Mouse (Mus musculus) neural tube, embryonic 10.5 days (tissue): Measurements from ENCODE around the gene Tjap1.

ENCODE experiments used
- DNase-seq: peaks from one replicate; pipeline ENCODE4 v3.0.0-alpha.2; 2017; ENCODE audit warnings: low spot score; ENCODE audit errors: extremely low spot score

Gene Tjap1

GRCm38 (mm10) chr17:46282483-46283123 is at the start of gene Tjap1:
Gene Tjap1, minus strand, starts transcription at chr17:46283026.
- DNase-seq = peak; percentile 96

GRCm38 (mm10) chr17:46328723-46329122 is 45.9 kb upstream of the Tjap1 start:
- no peak for DNase-seq

DNA sequence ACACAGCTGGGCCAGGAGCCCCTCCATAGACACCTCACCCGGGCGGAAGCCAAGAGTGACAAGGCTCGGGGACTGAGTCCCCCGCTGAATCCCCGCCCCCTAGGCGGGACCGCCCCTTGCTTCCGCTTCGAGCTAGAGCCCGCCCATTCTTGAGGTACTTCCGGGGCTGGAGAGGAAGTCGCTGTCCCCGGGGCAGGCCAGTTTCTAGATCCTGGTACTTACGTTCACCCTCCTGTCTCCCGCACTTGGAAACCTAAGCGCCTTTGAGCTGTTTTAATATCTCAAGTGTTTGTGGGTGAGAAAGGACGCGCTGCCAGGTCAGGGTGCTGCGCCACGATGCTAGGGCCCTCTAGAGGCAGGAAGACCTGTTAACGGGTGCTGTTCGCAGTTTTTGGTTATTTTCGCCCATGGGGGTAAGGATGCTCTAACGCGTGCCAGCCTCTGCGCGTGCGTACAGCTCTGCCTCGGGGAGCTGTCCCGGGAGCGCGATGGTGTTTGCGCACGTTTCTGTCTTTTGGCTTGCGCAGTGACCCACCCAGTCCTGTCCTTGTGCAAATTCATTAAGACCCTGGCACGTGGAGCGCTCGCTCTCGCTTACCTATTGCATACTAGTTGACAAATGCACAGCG is 45.2 kb upstream of the Tjap1 start, which contains the start of gene Abcc10:
Abcc10 (minus strand) TSS at position 447 of the 629 bp plus-strand sequence.
- peak; percentile 96 for DNase-seq

DNA sequence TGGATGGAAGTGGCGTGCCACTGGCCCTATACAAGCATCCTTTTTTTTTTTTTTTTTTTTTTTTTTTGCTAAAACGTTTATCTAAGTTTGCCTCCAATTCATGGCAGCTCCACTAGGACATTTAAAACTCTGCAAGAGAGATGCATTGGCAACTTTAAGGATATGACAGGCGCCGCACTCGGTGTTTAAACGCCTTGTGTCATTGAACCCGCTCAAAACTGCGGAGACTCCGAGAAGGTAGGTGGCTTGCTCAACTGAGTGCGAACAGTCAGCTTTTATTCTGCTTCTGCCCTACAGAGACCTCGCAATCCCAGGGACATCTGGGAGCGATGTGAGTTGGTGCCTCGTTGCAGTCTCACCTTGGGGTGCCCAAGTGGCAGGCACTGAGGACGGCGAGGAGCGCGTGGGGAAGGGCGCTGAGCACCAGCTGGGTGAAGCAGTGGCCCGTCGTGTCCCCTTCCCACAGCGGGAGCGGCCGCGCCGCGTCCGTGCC is 44.6 kb upstream of the Tjap1 start:
- no peak for DNase-seq

- no peak for DNase-seq
Measured at GRCm38 (mm10) chr17:46322046-46322823, 39.4 kb upstream of the Tjap1 start.

DNA sequence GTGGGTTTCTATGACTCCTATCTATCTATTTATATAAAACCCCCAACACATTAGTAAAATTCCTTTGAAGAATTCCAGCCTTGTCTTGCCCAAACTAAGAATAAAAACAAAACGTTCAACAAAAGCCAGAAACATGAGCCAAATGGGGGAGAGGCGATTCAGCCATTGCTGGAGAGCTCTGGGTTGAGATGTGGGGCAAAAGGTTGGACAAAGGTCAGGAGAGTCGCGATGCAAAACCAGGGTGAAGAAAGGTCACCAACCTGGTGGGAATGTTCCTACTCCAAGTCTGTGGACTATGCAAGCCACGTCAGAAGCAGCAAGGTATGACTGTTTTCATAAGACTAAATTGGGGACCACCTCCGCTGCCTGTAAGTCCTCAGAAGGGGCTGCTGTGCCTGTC is 37.7 kb upstream of the Tjap1 start:
- DNase-seq = no peak

DNA sequence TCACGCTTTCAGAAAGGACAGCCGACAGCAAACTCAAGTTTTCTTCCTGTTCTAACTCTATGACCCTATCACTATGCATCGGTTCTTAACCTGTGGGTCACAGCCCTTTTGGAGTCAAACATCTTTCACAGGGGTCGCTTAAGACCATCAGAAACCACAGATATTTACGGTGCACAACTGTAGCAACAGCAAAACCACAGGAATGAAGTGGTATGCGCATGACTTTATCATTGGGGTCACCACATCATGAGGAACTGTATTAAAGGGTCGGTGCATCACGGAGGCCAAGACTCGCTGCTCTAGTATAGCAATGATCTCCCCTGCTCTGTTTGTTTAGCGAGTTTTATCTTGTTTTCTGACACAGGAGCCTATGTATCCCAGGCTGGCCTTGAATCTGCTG is 33.0 kb upstream of the Tjap1 start:
- DNase-seq = no peak

DNA sequence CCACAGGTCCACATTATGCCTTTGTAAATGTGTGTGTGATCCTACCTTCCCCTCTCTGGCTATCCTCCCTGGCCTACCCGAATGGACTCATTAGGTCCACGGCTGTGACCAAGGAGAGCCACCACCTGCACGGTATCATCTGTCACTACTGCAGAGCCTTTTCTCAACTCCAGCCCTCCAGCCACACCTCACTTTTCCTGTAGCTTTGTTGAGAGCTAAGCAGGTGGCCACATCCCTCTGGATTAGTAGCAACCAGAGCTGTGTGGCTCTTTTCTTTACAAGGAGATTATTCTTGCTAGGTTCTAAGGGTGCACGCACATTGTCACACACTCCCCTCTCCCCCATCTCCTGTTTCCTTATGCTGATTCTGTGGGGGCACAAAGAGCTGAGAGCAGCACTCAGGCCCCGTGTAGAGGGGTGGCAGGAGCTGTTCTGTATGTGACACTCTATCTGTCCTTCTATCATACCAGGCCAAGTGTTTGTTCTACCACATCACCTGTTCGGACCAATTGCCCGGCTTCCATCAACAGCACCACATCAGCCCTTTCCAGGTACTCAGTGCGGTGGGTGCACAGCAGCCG is 30.4 kb upstream of the Tjap1 start:
- DNase-seq = no peak

- no peak for DNase-seq
Measured at GRCm38 (mm10) chr17:46310515-46310914, 27.7 kb upstream of the Tjap1 start.

- no peak for DNase-seq
Measured at GRCm38 (mm10) chr17:46309835-46310234, 27.0 kb upstream of the Tjap1 start.

GRCm38 (mm10) chr17:46306956-46307355 is 24.1 kb upstream of the Tjap1 start:
- DNase-seq = no peak

DNA sequence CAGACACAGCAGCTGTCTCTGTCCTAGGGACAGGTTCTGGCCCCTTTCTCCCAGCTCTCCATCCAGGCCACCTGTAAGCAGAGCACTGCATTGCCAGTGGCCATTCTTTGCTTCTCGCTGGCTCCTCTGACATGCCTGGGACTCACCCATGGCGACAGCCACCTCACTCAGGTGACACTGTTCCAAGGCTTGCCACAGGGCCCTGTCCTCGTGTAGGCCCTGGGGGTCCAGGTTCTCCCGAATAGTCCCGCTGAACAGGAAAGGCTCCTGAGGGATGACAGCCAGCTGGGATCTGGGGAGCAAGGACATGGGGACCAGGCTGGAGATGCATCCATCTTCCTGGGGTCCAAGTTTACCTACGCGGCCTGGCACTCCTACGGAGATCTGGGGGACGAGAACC is 21.4 kb upstream of the Tjap1 start:
- DNase-seq = no peak

DNA sequence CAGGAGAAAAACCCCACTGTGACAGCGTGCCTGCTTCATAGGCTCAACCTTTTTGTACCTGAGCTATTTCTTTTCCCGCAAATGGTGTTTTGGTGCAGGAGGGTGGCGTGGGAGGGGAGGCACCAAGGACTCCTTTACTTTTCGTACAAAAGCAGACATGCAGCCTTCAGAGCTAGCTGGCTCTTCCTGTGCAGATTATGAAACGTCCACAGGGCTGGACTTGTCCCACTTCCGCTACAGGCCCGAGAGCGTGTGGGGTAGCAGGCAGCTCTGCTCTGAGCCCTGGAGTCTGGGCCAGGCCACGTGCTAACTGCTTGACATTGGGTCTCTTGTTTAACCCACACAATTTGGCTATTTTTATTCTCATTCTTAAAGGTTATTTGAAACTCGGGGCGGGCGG is 19.1 kb upstream of the Tjap1 start:
- no peak for DNase-seq

DNA sequence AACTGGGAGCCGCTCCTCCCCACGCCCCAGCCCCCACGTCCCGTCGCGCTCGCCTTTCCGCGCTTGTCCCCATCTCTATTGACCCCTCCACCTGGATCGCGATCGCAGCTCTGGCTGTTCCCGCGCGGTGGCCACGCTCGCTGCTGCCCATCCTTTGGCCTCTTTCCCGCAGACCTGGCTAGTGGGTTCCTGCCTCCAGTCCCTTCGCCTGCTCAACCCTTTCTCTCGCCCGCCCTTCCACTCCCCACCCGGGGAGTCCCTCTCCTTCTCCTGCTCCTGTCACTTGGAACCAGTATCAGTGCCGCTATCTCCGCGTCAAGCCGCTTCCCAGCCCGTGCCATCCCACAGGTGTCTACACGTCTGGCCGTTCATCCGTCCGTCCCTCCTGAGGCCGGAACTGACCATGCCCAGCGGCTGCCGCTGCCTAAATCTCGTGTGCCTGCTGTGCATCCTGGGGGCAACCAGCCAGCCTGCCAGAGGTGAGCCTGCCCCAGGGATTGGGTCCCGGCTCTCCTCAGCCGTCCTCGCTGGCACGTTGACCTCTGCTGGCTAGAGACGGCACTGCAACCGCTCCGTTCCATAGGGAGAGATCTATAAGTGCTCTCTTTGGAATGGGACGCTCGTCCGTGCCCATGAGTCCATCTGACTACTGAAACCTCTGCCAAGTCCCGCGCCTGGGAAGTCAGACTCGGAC is 15.5 kb upstream of the Tjap1 start:
- peak; percentile 94 for DNase-seq

DNA sequence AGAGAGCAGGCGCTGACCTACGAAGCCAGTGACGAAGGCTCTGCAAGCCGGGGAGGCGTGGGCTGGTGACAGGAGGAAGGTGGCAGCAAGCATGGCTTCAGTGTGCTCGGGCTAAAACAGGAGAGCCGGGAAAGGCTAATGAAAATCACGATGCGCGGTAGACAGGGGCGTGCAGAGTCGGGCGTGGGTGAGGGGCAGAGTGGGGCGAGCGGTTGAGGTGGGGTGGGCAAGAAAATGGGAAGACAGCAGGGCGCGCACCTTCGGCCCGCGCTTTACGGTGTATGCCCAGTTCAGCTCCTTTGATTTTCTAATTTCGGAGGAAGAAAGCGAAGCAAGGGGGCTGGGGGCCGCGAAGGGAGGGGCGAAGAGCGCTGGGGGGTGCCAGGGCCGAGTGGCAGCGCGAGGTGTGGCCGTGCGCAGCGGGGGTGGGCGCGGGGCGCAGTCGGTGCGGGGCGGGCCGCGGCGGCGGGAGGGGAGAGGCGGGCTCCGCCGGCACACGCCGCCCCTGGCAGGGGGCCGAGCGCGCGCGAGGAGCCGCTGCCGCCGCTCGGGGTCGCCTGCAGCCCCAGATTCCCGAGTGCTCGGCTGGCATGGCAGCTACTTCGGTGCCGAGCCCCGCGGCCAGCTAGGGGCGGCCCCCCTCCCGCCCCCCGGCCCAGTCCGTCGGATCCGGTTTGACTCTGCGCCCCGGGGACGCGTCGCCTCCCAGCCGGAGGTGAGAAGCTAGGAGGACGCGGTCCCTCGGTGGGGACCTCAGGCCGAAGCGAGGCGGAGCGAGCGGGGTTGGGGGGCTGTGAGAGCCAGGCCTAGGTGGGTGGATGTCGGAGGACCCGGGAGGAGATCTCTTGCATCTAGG is 14.8 kb upstream of the Tjap1 start, which contains the start of gene Dlk2:
Dlk2 (plus strand) TSS at position 58 of the 856 bp plus-strand sequence.
- DNase-seq = peak; percentile 59

DNA sequence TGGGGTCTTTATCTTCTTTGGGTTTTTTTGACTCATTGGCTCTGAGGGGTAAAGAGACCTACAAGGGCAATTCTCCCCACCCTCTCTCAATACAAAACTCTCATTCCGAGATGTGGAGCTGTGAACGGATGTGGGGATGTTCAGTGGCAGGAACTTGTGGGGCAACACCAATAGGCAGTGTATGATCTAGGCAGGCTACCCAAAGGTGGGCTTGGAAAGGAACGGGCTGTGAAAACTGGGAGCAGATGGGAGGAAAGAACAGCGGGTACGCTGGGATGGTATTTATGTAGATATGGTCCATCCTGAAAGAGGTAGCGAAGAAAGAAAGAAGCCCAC is 14.2 kb upstream of the Tjap1 start:
- no peak for DNase-seq

GRCm38 (mm10) chr17:46296601-46297000 is 13.8 kb upstream of the Tjap1 start:
- DNase-seq = no peak

DNA sequence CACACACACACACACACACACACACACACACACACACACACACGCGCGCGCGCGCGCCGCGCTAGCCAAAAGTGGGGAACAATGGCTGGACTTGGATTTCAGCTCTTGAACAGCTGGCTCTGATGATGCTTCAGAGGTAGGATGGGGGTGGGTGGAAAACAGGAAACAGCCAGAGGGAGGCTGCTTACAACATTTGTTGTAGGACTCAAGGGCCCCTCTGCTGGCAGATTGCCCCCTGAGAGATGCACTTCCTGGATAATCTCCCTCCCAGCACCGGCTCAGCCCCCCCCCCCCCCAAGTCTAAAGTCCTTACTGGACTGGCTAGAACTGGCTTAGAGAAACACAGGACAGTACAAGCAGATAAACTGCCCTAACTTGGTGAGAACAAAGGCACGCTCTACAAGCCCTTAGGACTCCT is 4.9 kb upstream of the Tjap1 start:
- DNase-seq = peak; percentile 37

GRCm38 (mm10) chr17:46285407-46285806 is 2.6 kb upstream of the Tjap1 start:
- no peak for DNase-seq

GRCm38 (mm10) chr17:46284653-46285052 is 1.8 kb upstream of the Tjap1 start:
- peak; percentile 40 for DNase-seq
